Mouse (Mus musculus) urinary bladder, postnatal 4 days (tissue): ENCODE measurements around the gene Slc26a5.

Source experiments
- DNase-seq, 2 experiments: peaks; one replicate each; pipeline ENCODE4 v3.0.0; 2021 to 2022; ENCODE audit warnings: low spot score in 2 of 2

Gene Slc26a5

DNA sequence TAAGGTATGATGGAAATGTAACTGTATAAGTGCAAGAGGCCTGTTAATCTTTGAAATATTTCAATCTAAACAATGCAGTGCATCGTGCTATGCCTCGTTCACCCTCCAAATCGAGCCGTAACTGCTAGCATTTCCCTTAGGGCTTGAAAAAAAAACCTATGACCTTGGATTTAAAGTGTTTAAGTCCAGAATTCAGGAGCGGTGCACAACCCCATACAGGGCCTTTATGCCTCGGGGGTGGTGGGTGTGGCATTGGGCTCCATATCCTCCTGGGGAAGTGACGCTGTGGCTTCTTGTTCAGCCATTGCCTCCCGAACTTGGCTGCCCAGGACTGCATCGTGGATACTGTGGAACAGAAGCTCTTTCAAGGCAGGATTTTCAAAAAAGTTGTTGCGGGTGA is 54.5 kb downstream of the Slc26a5 start:
- DNase-seq, result no peak

DNA sequence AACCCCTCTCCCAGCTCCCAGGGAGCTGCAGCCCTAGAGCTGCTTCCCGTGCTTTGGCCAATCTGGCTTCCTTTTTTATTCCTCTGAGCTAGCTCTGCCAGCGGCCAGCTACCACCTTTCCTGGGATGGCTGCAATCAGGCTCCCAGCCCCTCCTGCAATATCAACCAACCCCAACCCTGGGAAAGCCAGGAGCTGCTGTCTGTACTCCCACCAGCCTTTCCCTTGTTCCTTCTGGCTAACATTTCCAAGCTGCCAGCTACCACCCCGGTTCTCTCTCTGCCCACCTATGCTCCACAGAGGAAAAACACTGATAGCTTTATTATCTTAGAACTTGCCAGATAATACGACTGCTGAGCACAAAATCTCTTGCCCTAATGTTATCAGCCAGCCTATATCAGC is 60.6 kb downstream of the Slc26a5 start:
- DNase-seq, result no peak

- DNase-seq, result no peak
These were observed 61.7 kb downstream of the Slc26a5 start for GRCm38 (mm10) chr5:21803691-21804188.

DNA sequence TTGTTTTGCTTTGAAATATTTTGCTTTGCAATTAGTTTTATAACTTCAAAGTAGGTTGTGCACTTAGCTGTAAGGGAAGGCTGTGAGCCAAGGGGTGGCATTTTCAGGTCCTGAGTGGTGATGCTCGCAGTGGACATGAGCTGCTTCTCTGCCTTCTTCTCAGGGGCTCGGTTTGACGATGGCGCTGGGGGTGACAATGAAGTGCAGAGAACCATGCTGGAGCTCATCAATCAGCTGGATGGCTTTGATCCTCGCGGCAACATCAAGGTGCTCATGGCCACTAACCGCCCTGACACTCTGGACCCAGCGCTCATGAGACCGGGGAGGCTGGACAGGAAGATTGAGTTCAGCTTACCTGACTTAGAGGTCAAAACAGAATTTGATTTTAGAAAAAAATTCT is 62.5 kb downstream of the Slc26a5 start:
- DNase-seq, result no peak

DNA sequence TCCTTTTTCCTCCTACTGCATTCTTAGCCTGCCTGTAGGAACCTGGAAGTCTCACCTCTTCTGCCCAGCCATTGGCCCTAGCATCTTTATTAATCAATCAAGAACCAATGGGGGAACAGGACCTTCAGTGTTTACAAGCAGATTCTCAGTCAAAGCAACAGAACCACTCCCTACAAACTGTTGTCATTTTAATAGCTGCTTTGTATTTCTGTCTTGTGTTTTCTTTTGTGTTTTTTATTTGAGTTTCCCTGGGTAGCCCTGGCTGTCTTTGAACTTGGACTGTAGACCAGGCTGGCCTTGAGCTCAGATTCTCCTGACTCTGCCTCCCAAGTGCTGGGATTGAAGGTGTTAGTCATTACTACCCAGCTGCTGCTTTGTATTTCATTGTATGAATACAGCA is 73.2 kb downstream of the Slc26a5 start:
- DNase-seq, result no peak

DNA sequence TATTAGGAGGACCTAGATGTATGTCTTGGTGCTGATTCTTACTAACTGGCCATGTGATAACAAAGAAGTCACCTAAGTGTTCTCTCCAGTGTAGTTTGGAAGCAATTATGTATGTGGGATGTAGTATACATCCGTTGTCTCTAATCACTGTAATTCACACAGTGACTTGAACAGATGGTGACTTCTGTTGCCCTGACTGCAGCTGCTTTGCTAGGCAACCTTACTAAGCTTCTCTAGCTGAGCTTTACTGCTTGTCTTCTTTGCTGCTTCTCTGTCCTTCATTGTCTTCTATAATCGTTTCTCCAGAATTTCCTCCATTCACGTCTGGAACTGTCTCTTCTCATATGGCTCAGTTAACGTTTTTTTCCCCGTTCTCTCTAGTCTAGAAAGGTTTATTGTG is 76.3 kb downstream of the Slc26a5 start:
- no peak for DNase-seq

GRCm38 (mm10) chr5:21787186-21788105 is 78.0 kb downstream of the Slc26a5 start:
- DNase-seq, result no peak

- peak; percentile 86 to 94 for DNase-seq
These were observed 78.9 kb downstream of the Slc26a5 start for GRCm38 (mm10) chr5:21786258-21787185.

- DNase-seq, result no peak
These were observed 79.6 kb downstream of the Slc26a5 start for GRCm38 (mm10) chr5:21785776-21786175.

- peak; percentile 88 for DNase-seq
These were observed 80.4 kb downstream of the Slc26a5 start, which contains the start of the genes Dnajc2 and Psmc2 for GRCm38 (mm10) chr5:21785053-21785452. Gene Dnajc2 (minus strand): TSS chr5:21785251. Gene Psmc2 (plus strand): TSS chr5:21785283.

- no peak for DNase-seq
These were observed 81.0 kb downstream of the Slc26a5 start for GRCm38 (mm10) chr5:21784161-21785052.

DNA sequence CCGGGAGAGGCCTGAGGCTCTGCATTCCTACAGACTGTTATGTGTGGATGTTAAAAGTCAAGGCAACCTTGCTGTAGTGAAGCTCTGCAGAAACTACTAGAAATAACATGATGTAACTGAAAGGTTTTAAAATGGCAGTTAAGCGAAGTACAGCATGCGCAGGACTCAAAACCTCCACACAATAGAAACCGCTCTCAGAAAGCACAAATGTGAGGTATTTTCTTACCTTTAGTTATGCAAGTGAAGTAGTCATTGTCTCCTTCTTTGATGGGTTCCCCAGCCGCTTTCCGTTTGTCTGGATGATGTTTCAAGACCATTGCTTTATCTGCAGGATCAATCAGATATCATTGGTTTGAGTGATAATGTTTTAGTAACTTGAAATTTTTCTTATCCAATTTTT is 88.9 kb downstream of the Slc26a5 start:
- no peak for DNase-seq

GRCm38 (mm10) chr5:21769841-21770240 is 95.6 kb downstream of the Slc26a5 start:
- no peak for DNase-seq

GRCm38 (mm10) chr5:21768506-21768905 is 96.9 kb downstream of the Slc26a5 start:
- no peak for DNase-seq
